Mouse (Mus musculus) midbrain, embryonic 16.5 days (tissue): Measurements from ENCODE around the gene Gphn. TPM values are rescaled to one million over a fixed set of nuclear protein-coding genes. Genes with fewer than 3 reads are reported as not detected.

Source experiments
- ATAC-seq: fragments of 200-750 bp; cut with Nextera tagmentation; 2 replicates; pipeline ENCODE4 v1.8.0; 2017; ENCODE audit warnings: moderate TSS enrichment
- H3K27ac ChIP-seq: fragments of 300-500 bp; sonication (generic); 2 replicates; pipeline ENCODE4 v1.5.1; 2014; ENCODE audit warnings: mild to moderate bottlenecking, low read length, mixed read lengths
- H3K27me3 ChIP-seq: fragments of 300-500 bp; sonication (generic); 2 replicates; pipeline ENCODE4 v1.6.1; 2014; ENCODE audit warnings: low read depth, low read length, mixed read lengths; ENCODE audit not compliant: control insufficient read depth, insufficient read depth
- H3K36me3 ChIP-seq: fragments of 300-500 bp; sonication (generic); 2 replicates; pipeline ENCODE4 v1.6.1; 2014; ENCODE audit warnings: mild to moderate bottlenecking, low read length, moderate library complexity, mixed read lengths; ENCODE audit not compliant: control insufficient read depth, insufficient read depth
- H3K4me1 ChIP-seq: fragments of 300-500 bp; sonication (generic); 2 replicates; pipeline ENCODE4 v1.6.1; 2014; ENCODE audit warnings: mild to moderate bottlenecking, low read length, mixed read lengths; ENCODE audit not compliant: control insufficient read depth, insufficient read depth
- H3K4me2 ChIP-seq: fragments of 300-500 bp; sonication (generic); 2 replicates; pipeline ENCODE4 v1.6.1; 2014; ENCODE audit warnings: mild to moderate bottlenecking, low read length, mixed read lengths
- H3K4me3 ChIP-seq: fragments of 300-500 bp; sonication (generic); 2 replicates; pipeline ENCODE4 v1.5.1; 2014; ENCODE audit warnings: low read depth, mild to moderate bottlenecking, low read length, moderate library complexity, mixed read lengths
- H3K9ac ChIP-seq: fragments of 300-500 bp; sonication (generic); 2 replicates; pipeline ENCODE4 v1.6.1; 2014; ENCODE audit warnings: low read depth, low read length, mixed read lengths
- H3K9me3 ChIP-seq: fragments of 300-500 bp; sonication (generic); replicated peaks from 2 replicates; pipeline ENCODE4 v1.6.1; 2014; ENCODE audit warnings: mild to moderate bottlenecking, low read length, mixed read lengths; ENCODE audit not compliant: control insufficient read depth, poor library complexity, severe bottlenecking
- WGBS: fragments of 180-500 bp; shearing (Covaris S2); extraction: QIAGEN DNeasy Blood & Tissue Kit; methylation state at CpG from one replicate; pipeline ENCODE4 v1.1.7; 2014; 5-methylcytosine and 5-hydroxymethylcytosine counted together
- polyA plus RNA-seq: library from polyadenylated mRNA; unstranded; fragments of >200 nt; fragmentation: Nextera tagmentation; extraction: Ambion mirVana; gene quantifications from 2 replicates; pipeline ENCODE4 v1.2.1, GENCODE M21; 2015

Gphn gene
- polyA plus RNA-seq, 1 experiment from 2014 or later: 60.7 TPM

DNA sequence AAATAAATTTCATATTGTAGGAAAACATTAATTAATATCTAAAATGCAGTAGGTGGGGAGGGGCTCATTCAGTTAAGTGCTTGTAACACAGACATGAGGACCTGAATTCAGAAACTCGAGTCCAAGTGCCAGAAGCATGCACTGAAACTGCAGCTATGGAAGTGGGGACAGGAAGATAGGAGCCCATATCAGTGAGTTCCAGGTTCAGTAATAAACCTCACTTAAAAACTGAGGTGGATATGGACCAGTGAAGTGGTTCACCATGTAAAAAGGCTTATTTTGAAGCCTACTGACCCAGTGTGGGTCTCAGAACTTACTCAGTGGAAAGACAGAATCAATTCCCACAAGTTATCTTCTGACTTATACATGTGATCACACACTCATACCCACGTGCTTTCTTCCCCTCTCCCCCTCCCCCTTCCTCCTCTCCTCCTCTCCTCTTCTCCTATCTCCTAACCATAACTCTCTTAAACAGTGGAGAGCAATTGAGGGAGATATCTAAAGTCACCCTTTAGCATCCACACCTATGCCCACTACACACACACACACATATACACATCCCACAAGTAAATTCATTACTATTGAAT lies 433.6 kb downstream of the Gphn start:
- ATAC-seq: no peak
- Histone ChIP-seq H3K4me1 (no peaks in the 10 kb centered on the region), H3K4me3 (no peak overlapping the region), H3K9me3 (no peaks in the 10 kb centered on the region), H3K27me3 (no peaks in the 10 kb centered on the region), H3K27ac (no peak overlapping the region), H3K4me2 (no peak overlapping the region), H3K9ac (no peak overlapping the region), H3K36me3 (peaks cover 3% of the 10 kb centered on the region; the same call in 1 of the 2 replicates)
- 61% methylated on average over 2 of the region's 2 CpGs for WGBS

DNA sequence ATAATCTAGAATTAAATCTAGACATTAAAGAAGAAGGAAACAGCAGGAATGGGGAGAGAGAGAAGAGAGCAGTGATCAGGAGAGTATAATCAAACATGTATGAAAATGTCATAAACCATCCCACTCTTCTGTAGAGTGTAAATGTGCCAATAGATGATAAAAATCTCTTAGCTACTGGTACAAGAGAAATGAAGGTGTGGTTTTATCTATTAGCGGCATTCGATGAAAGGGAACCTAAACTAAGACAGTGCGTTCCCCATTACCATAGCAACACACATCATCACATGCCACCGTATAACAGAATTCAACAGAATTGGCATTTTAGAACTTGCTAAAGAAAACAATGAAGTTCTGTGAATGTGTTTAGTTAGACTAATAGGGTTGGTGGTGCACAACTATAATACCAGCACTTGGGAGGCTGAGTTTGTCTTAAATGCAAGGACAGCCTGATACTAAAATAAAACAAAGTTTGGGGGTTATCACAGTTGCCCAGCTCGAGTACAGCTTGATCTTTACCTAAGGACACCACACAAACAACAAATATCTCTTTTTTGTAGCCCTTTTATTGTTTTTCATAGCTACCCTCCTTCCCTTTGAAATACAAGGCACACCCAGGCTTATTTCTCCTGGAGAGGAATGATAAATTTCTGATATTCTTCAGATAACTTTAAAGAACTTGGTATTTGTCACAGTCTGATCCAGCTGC lies 452.1 kb downstream of the Gphn start:
- Histone ChIP-seq H3K4me2 (no peak overlapping the region), H3K36me3 (no peaks in the 10 kb centered on the region), H3K9ac (no peak overlapping the region), H3K27ac (no peak overlapping the region), H3K27me3 (no peaks in the 10 kb centered on the region), H3K4me1 (no peaks in the 10 kb centered on the region), H3K4me3 (no peak overlapping the region), H3K9me3 (no peaks in the 10 kb centered on the region)
- 85% methylated on average over 5 of the region's 5 CpGs for WGBS
- ATAC-seq: no peak

DNA sequence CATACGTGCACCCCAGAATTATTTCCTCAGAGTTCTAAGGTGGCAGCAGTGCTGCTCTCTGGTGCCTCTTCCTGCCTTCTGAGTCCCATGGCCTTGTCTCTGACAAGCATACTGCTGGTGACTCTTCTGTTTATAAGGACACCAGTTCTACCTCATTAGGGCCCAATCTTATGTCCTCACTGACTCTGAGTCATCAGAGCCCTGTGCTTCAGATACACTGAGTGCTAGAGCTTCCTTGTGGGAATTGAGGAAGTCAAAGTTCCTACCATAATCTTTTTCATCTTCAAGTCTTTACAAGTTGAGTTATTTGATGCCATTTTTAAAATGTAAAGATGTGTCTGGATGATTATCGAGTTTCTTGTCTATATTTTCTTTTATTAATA lies 452.6 kb downstream of the Gphn start:
- Histone ChIP-seq H3K27ac (no peak overlapping the region), H3K9ac (no peak overlapping the region), H3K4me1 (no peaks in the 10 kb centered on the region), H3K9me3 (no peaks in the 10 kb centered on the region), H3K4me2 (no peak overlapping the region), H3K36me3 (no peaks in the 10 kb centered on the region), H3K27me3 (no peaks in the 10 kb centered on the region), H3K4me3 (no peak overlapping the region)
- 90% methylated on average over 2 of the region's 2 CpGs for WGBS
- no peak for ATAC-seq

DNA sequence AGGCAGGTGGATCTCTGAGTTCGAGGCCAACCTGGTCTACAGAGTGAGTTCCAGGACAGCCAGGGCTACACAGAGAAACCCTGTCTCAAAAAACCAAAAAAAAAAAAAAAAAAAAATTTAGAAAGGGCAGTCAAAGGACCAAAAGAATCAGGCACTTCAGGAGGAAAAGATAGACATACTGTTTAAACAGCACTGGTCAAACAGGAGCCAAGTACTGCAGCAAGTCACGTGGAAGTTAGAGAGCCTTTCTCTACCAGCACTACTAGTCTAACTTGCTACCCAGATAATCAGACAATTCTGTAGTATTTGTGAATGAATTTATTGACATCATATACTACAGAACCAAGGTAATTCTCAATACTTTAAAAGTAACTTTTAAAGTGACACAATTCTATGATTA lies 454.9 kb downstream of the Gphn start:
- H3K9ac ChIP-seq: no peak overlapping the region
- no peak for ATAC-seq
- H3K4me1 ChIP-seq: no peaks in the 10 kb centered on the region
- 0 out of 2 replicates have a peak, but pooled peaks cover 2% of the 10 kb centered on the region for H3K36me3 ChIP-seq
- H3K9me3 ChIP-seq: no peaks in the 10 kb centered on the region
- no peak overlapping the region for H3K4me2 ChIP-seq
- no peaks in the 10 kb centered on the region for H3K27me3 ChIP-seq
- no peak overlapping the region for H3K4me3 ChIP-seq
- H3K27ac ChIP-seq: no peak overlapping the region
- 97% methylated on average over 2 of the region's 2 CpGs for WGBS

DNA sequence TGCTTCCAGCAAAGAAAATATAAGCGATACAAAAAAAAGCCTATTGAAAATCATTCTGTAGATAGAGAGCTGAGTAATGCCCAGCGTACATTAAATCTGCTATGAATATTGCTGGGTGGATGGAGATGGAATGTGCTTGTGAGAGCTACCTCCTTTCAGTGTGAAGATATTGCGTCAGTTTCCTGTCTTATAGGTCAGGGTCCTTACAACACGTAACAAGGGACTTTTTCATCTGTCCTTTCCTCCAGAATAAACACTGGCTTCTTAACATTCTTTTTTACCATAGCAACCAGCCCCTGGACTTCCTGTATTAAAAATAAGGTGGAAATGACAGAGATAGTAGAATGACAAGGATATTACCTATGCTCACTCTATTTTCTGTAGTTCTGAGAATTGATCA lies 456.1 kb downstream of the Gphn start:
- H3K9me3 ChIP-seq: no peaks in the 10 kb centered on the region
- H3K27me3 ChIP-seq: no peaks in the 10 kb centered on the region
- no peak overlapping the region for H3K27ac ChIP-seq
- no peak overlapping the region for H3K4me3 ChIP-seq
- WGBS: 88% methylated on average over 4 of the region's 4 CpGs
- 0 out of 2 replicates have a peak, but pooled peaks cover 2% of the 10 kb centered on the region for H3K36me3 ChIP-seq
- H3K9ac ChIP-seq: no peak overlapping the region
- no peak for ATAC-seq
- no peaks in the 10 kb centered on the region for H3K4me1 ChIP-seq
- no peak overlapping the region for H3K4me2 ChIP-seq

DNA sequence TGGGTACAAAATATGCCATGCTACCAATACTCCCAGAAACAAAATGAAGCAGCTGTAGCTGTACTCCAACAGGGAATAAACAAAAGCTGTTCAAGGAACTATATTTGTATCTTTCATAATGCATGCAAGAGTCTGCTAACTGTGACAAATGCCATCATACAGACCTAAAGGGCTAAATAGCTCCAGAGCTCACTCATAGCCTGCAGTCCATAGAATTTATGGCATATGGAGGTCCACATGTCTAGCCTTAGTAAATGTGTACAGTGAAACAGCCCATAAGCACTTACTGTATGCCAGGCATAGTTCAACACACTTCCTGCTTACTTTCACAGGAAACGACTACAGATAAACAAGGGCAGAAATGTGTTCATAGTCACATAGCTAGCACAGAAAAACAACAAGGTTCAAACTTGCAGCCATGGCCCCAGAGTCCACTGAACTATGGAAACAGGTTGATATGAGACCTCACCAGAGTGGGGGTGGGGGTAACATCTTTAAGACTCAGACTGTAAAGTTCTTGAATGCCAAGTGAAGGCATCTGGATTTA lies 459.6 kb downstream of the Gphn start:
- Histone ChIP-seq H3K9me3 (no peaks in the 10 kb centered on the region), H3K9ac (no peak overlapping the region), H3K27me3 (no peaks in the 10 kb centered on the region), H3K4me2 (no peak overlapping the region), H3K4me1 (no peaks in the 10 kb centered on the region), H3K36me3 (0 out of 2 replicates have a peak, but pooled peaks cover 2% of the 10 kb centered on the region), H3K27ac (no peak overlapping the region), H3K4me3 (no peak overlapping the region)
- ATAC-seq: no peak
- WGBS: 88% methylated on average over 1 of the region's 1 CpGs

DNA sequence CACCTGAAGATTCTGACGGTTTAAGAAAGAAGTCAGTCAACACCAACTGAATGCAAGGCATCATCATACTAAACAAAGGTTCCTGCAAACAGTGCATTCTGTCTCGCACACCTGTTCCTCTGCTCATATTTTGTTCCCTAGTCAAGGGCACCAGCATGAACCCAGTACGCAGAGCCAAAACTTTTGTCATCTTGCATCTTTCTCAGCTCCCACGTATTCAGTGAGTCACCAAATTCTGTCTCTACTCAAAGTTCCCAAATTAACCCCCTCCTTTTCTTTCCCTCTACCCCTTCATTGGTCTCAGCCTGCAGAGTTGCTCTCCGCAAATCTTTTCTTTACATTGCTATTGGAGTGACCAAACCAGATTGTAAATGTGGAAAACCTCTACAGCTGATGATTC lies 462.7 kb downstream of the Gphn start:
- 85% methylated on average over 5 of the region's 5 CpGs for WGBS
- no peaks in the 10 kb centered on the region for H3K9me3 ChIP-seq
- no peak overlapping the region for H3K4me3 ChIP-seq
- no peak for ATAC-seq
- no peak overlapping the region for H3K27ac ChIP-seq
- H3K4me1 ChIP-seq: no peaks in the 10 kb centered on the region
- no peak overlapping the region for H3K9ac ChIP-seq
- H3K4me2 ChIP-seq: no peak overlapping the region
- H3K27me3 ChIP-seq: no peaks in the 10 kb centered on the region
- H3K36me3 ChIP-seq: 0 out of 2 replicates have a peak, but pooled peaks cover 2% of the 10 kb centered on the region

DNA sequence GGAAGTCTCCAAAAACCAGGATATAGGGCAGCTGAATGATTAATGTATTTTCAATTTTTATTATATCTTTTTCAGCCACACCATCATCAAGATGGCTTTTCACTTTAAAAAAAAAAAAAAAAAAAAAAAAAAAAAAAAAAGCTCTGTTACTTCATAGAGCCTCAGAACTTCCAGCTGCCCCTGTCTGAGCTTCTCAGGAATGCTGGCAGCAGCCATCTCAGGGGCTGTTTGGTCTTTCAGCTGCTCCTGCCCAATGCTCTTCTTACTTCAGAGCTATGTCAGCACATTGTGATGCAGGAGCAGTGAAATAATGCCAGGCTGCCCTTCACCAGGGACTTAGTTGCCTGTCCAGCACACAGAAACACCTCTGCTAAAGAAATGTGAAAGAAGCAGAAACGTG lies 465.1 kb downstream of the Gphn start, which contains the start of gene Fam71d:
Gene Fam71d, plus strand, starts transcription at position 211 of the 400 bp plus-strand sequence.
- WGBS: 69% methylated on average over 1 of the region's 1 CpGs
- Histone ChIP-seq H3K9me3 (no peaks in the 10 kb centered on the region), H3K4me2 (no peak within 1 kb of the TSS), H3K4me3 (no peak within 1 kb of the TSS), H3K27ac (no peak within 1 kb of the TSS), H3K4me1 (no peaks in the 10 kb centered on the region), H3K36me3 (no peaks in the 10 kb centered on the region), H3K9ac (no peak within 1 kb of the TSS), H3K27me3 (no peaks in the 10 kb centered on the region)
- no peak for ATAC-seq

DNA sequence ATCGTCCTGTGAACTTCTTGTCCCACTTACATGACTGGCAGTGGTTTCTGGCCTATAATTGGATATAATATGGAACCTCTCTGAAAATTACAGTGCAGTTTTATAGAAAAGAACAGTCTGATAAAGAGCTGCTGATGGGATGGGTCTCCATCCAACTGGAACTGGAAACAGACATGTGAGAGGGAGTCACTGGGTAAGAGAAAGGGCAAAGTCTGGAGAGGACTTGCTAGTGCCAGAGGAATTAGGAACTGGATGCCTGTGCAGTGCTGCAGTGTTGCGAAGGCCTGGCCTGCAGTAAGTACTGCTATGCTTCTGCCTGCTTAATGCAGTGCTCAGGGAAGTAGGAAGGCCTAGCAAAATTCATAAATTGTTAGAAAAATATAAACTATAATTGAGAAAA lies 467.1 kb downstream of the Gphn start:
- H3K4me2 ChIP-seq: no peak overlapping the region
- H3K36me3 ChIP-seq: no peaks in the 10 kb centered on the region
- H3K4me1 ChIP-seq: no peaks in the 10 kb centered on the region
- 92% methylated on average over 2 of the region's 2 CpGs for WGBS
- H3K27me3 ChIP-seq: no peaks in the 10 kb centered on the region
- no peak overlapping the region for H3K9ac ChIP-seq
- no peak overlapping the region for H3K4me3 ChIP-seq
- no peak for ATAC-seq
- H3K27ac ChIP-seq: no peak overlapping the region
- H3K9me3 ChIP-seq: no peaks in the 10 kb centered on the region
